Mouse (Mus musculus) hindlimb bud, embryonic 11.5 days (tissue): Measurements from ENCODE around the gene Gm20441.

Experiments
- DNase-seq: peaks from one replicate; pipeline ENCODE4 v3.0.0-alpha.2; 2012; ENCODE audit warnings: low read depth, low spot score; ENCODE audit errors: extremely low spot score

Gene Gm20441

GRCm38 (mm10) chr10:75780769-75781578, at the start of gene Gm20441, which contains the start of gene Gstt3:
TSS of gene Gm20441 (minus strand) at chr10:75780954.
TSS of gene Gstt3 (minus strand) at chr10:75781414.
- DNase-seq, result no peak

- no peak for DNase-seq
Measured at GRCm38 (mm10) chr10:75830275-75830670, 49.5 kb upstream of the Gm20441 start.

GRCm38 (mm10) chr10:75829529-75830274, 48.9 kb upstream of the Gm20441 start:
- no peak for DNase-seq

- DNase-seq, result no peak
Measured at GRCm38 (mm10) chr10:75828500-75828931, 47.8 kb upstream of the Gm20441 start.

- DNase-seq, result no peak
Measured at GRCm38 (mm10) chr10:75827668-75828360, 47.1 kb upstream of the Gm20441 start.

- no peak for DNase-seq
Measured at GRCm38 (mm10) chr10:75824530-75824929, 43.8 kb upstream of the Gm20441 start.

- no peak for DNase-seq
Measured at GRCm38 (mm10) chr10:75823782-75824181, 43.0 kb upstream of the Gm20441 start.

- DNase-seq, result no peak
Measured at GRCm38 (mm10) chr10:75822443-75822842, 41.7 kb upstream of the Gm20441 start, which contains the start of gene Gstt4. TSS of gene Gstt4 (minus strand) at chr10:75822543.

GRCm38 (mm10) chr10:75819882-75820281, 39.1 kb upstream of the Gm20441 start:
- no peak for DNase-seq

- no peak for DNase-seq
Measured at GRCm38 (mm10) chr10:75818641-75819040, 37.9 kb upstream of the Gm20441 start.

- no peak for DNase-seq
Measured at GRCm38 (mm10) chr10:75804217-75804616, 23.5 kb upstream of the Gm20441 start.

- no peak for DNase-seq
Measured at GRCm38 (mm10) chr10:75798176-75798696, 17.5 kb upstream of the Gm20441 start, which contains the start of gene Gstt1. TSS of gene Gstt1 (minus strand) at chr10:75798584.

- no peak for DNase-seq
Measured at GRCm38 (mm10) chr10:75797619-75798175, 16.9 kb upstream of the Gm20441 start.

- no peak for DNase-seq
Measured at GRCm38 (mm10) chr10:75796731-75797516, 16.2 kb upstream of the Gm20441 start.

- DNase-seq, result no peak
Measured at GRCm38 (mm10) chr10:75794880-75795279, 14.1 kb upstream of the Gm20441 start.

- no peak for DNase-seq
Measured at GRCm38 (mm10) chr10:75790773-75791172, 10.0 kb upstream of the Gm20441 start.

GRCm38 (mm10) chr10:75789841-75790240, 9.1 kb upstream of the Gm20441 start:
- DNase-seq, result no peak

- no peak for DNase-seq
Measured at GRCm38 (mm10) chr10:75789081-75789735, 8.5 kb upstream of the Gm20441 start.

- no peak for DNase-seq
Measured at GRCm38 (mm10) chr10:75788277-75788676, 7.5 kb upstream of the Gm20441 start.
